Comparison of ENCODE assay signal across 14 mouse cellular contexts in the genomic region with DNA sequence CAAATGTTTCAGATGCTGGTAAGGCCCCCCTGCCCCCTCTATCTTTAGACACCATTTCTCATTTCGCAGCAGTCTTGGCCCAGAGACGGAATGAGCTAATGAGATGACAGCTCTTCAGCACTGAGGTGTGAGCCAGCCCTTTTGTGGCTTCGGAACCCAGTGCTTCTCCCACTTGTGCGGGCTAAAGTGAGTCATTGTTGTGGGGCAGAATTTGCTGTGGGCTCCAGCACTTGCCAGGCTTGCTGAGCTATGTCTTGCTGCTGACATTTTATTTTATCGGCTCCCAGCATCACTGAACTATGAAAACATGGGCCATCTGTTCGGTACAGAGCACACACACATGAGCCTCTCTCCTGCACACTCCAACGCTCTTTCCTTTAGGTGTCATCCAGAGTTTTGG. TPM values are rescaled to one million over a fixed set of nuclear protein-coding genes. Genes with fewer than 3 reads are reported as not detected.
A peak's percentile ranks its signal among the peaks of the same experiment; 100 is the strongest.
DNase-seq lines count a peak whose midpoint lies in the region; ATAC-seq and TF ChIP-seq lines count a peak whose summit lies in the region.
"Had no signal": no experiment of that assay in that cellular context is flagged by ENCODE, and none has a peak within 500 bp of the region (broad histone marks: within the 10 kb centered on the region; RNA-seq: fewer than 3 reads in every experiment).

No protein-coding gene starts in this region.

- ATAC-seq in forebrain, postnatal 0 days, result peak; percentile 93
- no peak for ATAC-seq in neural tube, embryonic 15.5 days (ENCODE audit: low FRiP score)

- no peak overlapping the region for H3K4me2 ChIP-seq in forebrain, postnatal 0 days (ENCODE audit: low read depth)
- H3K4me2 ChIP-seq in neural tube, embryonic 15.5 days, result no peak overlapping the region
- H3K4me2 ChIP-seq: hindbrain, embryonic 12.5 days; lung, embryonic 15.5 days had no signal

- H3K27me3 ChIP-seq in forebrain, postnatal 0 days (ENCODE audit: insufficient read depth, low read length), result no peaks in the 10 kb centered on the region
- H3K27me3 ChIP-seq in neural tube, embryonic 15.5 days (replicated peaks), result no peaks in the 10 kb centered on the region
- H3K27me3 ChIP-seq in midbrain, embryonic 10.5 days (ENCODE audit: low read depth, poor library complexity, severe bottlenecking), result no peaks in the 10 kb centered on the region
- H3K27me3 ChIP-seq: hindbrain, embryonic 12.5 days; lung, embryonic 15.5 days had no signal

- no peak for TF ChIP-seq CTCF in forebrain, postnatal 0 days (IDR thresholded peaks at IDR 0.05; ENCODE audit: low read depth)

- H3K27ac ChIP-seq in forebrain, postnatal 0 days (ENCODE audit: low read depth, low read length), result 0 out of 2 replicates have a peak overlapping the region, but pooled peaks have one; percentile 9
- no peak overlapping the region for H3K27ac ChIP-seq in neural tube, embryonic 15.5 days (replicated peaks)
- H3K27ac ChIP-seq in midbrain, embryonic 10.5 days (replicated peaks), result no peak overlapping the region
- H3K27ac ChIP-seq: hindbrain, embryonic 12.5 days; lung, embryonic 15.5 days had no signal

- WGBS in forebrain, postnatal 0 days, result 54% methylated on average over 7 of the region's 7 CpGs
- 90% methylated on average over 7 of the region's 7 CpGs for WGBS in neural tube, embryonic 15.5 days
- WGBS in midbrain, embryonic 10.5 days, result 92% methylated on average over 7 of the region's 7 CpGs

- H3K4me3 ChIP-seq in forebrain, postnatal 0 days (ENCODE audit: low read depth, low read length), result no peak overlapping the region
- H3K4me3 ChIP-seq in neural tube, embryonic 15.5 days (replicated peaks), result no peak overlapping the region
- no peak overlapping the region for H3K4me3 ChIP-seq in midbrain, embryonic 10.5 days
- H3K4me3 ChIP-seq: hindbrain, embryonic 12.5 days; lung, embryonic 15.5 days had no signal

- H3K9ac ChIP-seq in forebrain, postnatal 0 days, result no peak overlapping the region
- H3K9ac ChIP-seq in neural tube, embryonic 15.5 days (replicated peaks), result no peak overlapping the region
- H3K9ac ChIP-seq: hindbrain, embryonic 12.5 days; lung, embryonic 15.5 days had no signal

- H3K36me3 ChIP-seq in forebrain, postnatal 0 days (ENCODE audit: insufficient read depth), result peaks cover 5% of the 10 kb centered on the region; the same call in 1 of the 2 replicates
- H3K36me3 ChIP-seq in neural tube, embryonic 15.5 days, result peaks cover 18% of the 10 kb centered on the region
- peaks cover 86% of the 10 kb centered on the region for H3K36me3 ChIP-seq in midbrain, embryonic 10.5 days

- peak; percentile 92 for DNase-seq in right cerebral cortex, adult 18-20 months
- no peak for DNase-seq in right cerebral cortex, postnatal 4 days
- peak; percentile 67 for DNase-seq in forebrain, postnatal 0 days
- DNase-seq in layer of hippocampus, postnatal 36 days, result peak; percentile 69 to 70
- DNase-seq in lung, postnatal 25 days (ENCODE audit: low spot score), result no peak
- no peak for DNase-seq in embryo, embryonic 10.5 days (ENCODE audit: low spot score)
- DNase-seq in midbrain, embryonic 10.5 days (ENCODE audit: low spot score), result no peak
- DNase-seq: kidney, postnatal 4 days; thymus, postnatal 36 days had no signal

- H3K9me3 ChIP-seq in forebrain, postnatal 0 days (ENCODE audit: low read length), result no peaks in the 10 kb centered on the region
- H3K9me3 ChIP-seq in neural tube, embryonic 15.5 days (replicated peaks), result no peaks in the 10 kb centered on the region
- H3K9me3 ChIP-seq in midbrain, embryonic 10.5 days (replicated peaks), result no peaks in the 10 kb centered on the region
- H3K9me3 ChIP-seq: G1E; hindbrain, embryonic 12.5 days; lung, embryonic 15.5 days had no signal

- H3K4me1 ChIP-seq in forebrain, postnatal 0 days (ENCODE audit: insufficient read depth), result no peaks in the 10 kb centered on the region
- H3K4me1 ChIP-seq in neural tube, embryonic 15.5 days, result no peaks in the 10 kb centered on the region
- no peaks in the 10 kb centered on the region for H3K4me1 ChIP-seq in midbrain, embryonic 10.5 days
- H3K4me1 ChIP-seq: hindbrain, embryonic 12.5 days; lung, embryonic 15.5 days had no signal

RNA-seq across cellular contexts. Expression of gene Cflar, which starts 28.2 kb away (rescaled TPM):
- 24.5 and 35.4 TPM in 2 replicates for total RNA-seq in forebrain, postnatal 0 days (2014; rRNA removed)
- 20.2 and 21.2 TPM in 2 replicates for polyA plus RNA-seq in forebrain, postnatal 0 days (2015; fragmentation: Nextera tagmentation; extraction: Ambion mirVana)
- 10 to 100 TPM; 38.3 to 38.9 TPM for total RNA-seq in layer of hippocampus, postnatal 36 days (2021)
- polyA plus RNA-seq in neural tube, embryonic 15.5 days (2015; fragmentation: Nextera tagmentation; extraction: Ambion mirVana), result 15.3 and 20.0 TPM in 2 replicates
- 24.5 and 28.7 TPM in 2 replicates for polyA plus RNA-seq in midbrain, embryonic 10.5 days (2016; fragmentation: Nextera tagmentation; extraction: Ambion mirVana)

RNA-seq across cellular contexts. Expression of gene Als2cr12, which starts 43.7 kb away (rescaled TPM):
- total RNA-seq in forebrain, postnatal 0 days (2014; rRNA removed), result 0.15 TPM in 1 of 2 replicates, not detected in the other
- polyA plus RNA-seq in forebrain, postnatal 0 days (2015; fragmentation: Nextera tagmentation; extraction: Ambion mirVana), result 0.12 TPM in 1 of 2 replicates, not detected in the other
- total RNA-seq in layer of hippocampus, postnatal 36 days (2021), result not detected
- not detected in 2 replicates for polyA plus RNA-seq in neural tube, embryonic 15.5 days (2015; fragmentation: Nextera tagmentation; extraction: Ambion mirVana)
- not detected in 2 replicates for polyA plus RNA-seq in midbrain, embryonic 10.5 days (2016; fragmentation: Nextera tagmentation; extraction: Ambion mirVana)
- total RNA-seq: granulocyte monocyte progenitor cell, adult 5-6 weeks had no signal
- polyA plus RNA-seq: G1E; hindbrain, embryonic 12.5 days had no signal

RNA-seq across cellular contexts. Expression of gene Casp8, which starts 55.6 kb away (rescaled TPM):
- 4.5 and 5.4 TPM in 2 replicates for total RNA-seq in forebrain, postnatal 0 days (2014; rRNA removed)
- polyA plus RNA-seq in forebrain, postnatal 0 days (2015; fragmentation: Nextera tagmentation; extraction: Ambion mirVana), result 1.9 and 3.3 TPM in 2 replicates
- 1 to 10 TPM; 2.4 to 2.6 TPM for total RNA-seq in layer of hippocampus, postnatal 36 days (2021)
- polyA plus RNA-seq in neural tube, embryonic 15.5 days (2015; fragmentation: Nextera tagmentation; extraction: Ambion mirVana), result 5.6 and 17.2 TPM in 2 replicates
- polyA plus RNA-seq in midbrain, embryonic 10.5 days (2016; fragmentation: Nextera tagmentation; extraction: Ambion mirVana), result 10.0 TPM in 2 replicates

Comparison
In these comparisons a context has a peak if more than half of its experiments do, and no peak if none do; other contexts are left out.
1. DNase-seq: peak in right cerebral cortex, adult 18-20 months (single experiment), forebrain, postnatal 0 days (single experiment) and layer of hippocampus, postnatal 36 days (2 of 2); none in right cerebral cortex, postnatal 4 days (single experiment), lung, postnatal 25 days (single experiment), embryo, embryonic 10.5 days (single experiment) and midbrain, embryonic 10.5 days (single experiment).